Mouse (Mus musculus): ENCODE data around the gene Chd4.
"Not testable (repeated sequence)": the region's sequence is repeated elsewhere in the genome, so short reads cannot be mapped to it uniquely, and the experiment has no call there.

Chd4 gene

GRCm38 (mm10) chr6:125095391-125096278 lies at the start of gene Chd4:
Chd4 (plus strand) TSS chr6:125095981.
- DNase-seq (ENCODE audit: extremely low spot score) = peak; percentile 94

DNA sequence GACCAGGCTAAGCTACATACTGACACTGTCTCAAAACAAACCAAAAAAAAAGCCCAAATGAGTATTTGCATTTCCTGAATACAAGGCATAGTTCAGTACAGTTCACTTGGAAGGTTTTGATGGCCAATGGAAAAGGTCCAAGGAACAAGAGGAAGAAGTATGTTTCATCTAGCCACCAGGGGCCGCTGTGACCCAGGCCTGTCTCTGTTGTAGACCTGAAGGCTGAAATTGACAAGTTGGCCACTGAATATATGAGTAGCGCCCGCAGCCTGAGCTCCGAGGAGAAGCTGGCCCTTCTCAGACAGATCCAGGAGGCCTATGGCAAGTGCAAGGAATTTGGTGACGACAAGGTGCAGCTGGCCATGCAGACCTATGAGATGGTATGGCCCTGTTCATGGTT lies 49.1 kb upstream of the Chd4 start:
- DNase-seq (ENCODE audit: extremely low spot score) = peak; percentile 63

GRCm38 (mm10) chr6:125049678-125050077 lies 46.1 kb upstream of the Chd4 start, which contains the start of gene Acrbp:
Acrbp (plus strand) TSS chr6:125049689.
- peak; percentile 31 for DNase-seq (ENCODE audit: extremely low spot score)

DNA sequence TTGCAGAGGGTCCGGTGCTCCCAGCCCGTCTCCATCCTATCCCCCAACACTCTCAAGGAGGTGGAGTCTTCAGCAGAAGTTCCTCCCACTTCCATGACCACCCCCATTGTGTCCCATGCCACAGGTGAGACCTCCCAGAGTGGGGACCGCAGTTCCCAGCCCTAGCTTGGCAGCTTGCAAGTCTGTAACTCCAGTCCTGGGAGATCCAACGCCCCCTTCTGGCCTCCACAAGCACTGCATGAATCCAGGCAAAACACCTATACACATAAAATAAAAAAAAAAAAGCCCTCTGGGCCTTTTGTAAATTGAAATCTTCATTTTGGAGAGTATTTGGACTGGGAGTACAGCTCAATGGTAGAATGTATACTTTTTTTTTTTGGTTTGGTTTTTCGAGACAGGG lies 44.5 kb upstream of the Chd4 start:
- DNase-seq (ENCODE audit: extremely low spot score) = no peak

- no peak for DNase-seq (ENCODE audit: extremely low spot score)
Observed at GRCm38 (mm10) chr6:125061493-125061892, 34.3 kb upstream of the Chd4 start.

DNA sequence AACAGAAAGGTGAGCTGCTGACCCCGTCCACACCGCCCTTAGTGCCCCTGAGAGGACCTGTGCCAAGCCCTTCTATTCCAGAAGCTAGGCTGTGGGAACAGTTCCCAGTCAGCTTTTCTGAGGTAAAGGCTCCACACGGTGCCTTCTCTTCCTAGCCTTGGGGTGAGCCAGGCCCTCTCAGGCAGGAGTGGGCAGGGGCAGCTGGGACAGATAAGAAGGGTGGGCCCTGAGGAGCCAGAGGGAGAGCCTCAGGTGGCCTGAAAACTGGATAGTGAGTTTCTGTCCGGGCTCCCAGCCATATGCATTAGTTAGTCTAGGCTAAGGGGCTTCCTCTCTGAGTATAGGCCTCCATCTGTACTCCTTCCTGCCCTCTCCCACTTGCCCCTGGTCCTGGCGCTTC lies 33.3 kb upstream of the Chd4 start:
- DNase-seq (ENCODE audit: extremely low spot score) = no peak

GRCm38 (mm10) chr6:125063906-125064305 lies 31.9 kb upstream of the Chd4 start:
- no peak for DNase-seq (ENCODE audit: extremely low spot score)

DNA sequence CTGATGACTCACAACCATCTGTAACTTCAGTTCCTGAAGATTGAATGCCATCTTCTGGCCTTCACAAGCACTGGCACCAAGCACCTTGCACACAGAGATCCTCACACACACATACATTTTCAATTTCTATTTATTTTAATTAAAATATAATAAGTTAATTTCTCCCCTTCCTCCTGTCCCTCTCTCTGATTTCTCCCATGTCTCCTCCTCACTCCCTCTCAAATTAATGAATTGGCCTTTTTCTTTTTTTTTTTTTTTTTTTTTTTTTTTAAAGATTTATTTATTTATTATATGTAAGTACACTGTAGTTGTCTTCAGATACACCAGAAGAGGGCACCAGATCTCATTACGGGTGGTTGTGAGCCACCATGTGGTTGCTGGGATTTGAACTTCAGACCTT lies 30.6 kb upstream of the Chd4 start:
- not testable (repeated sequence) for DNase-seq (ENCODE audit: extremely low spot score)

- DNase-seq (ENCODE audit: extremely low spot score) = no peak
Observed at GRCm38 (mm10) chr6:125067571-125067995, 28.2 kb upstream of the Chd4 start, which contains the start of gene Lpar5. Lpar5 (plus strand) TSS chr6:125067920.

DNA sequence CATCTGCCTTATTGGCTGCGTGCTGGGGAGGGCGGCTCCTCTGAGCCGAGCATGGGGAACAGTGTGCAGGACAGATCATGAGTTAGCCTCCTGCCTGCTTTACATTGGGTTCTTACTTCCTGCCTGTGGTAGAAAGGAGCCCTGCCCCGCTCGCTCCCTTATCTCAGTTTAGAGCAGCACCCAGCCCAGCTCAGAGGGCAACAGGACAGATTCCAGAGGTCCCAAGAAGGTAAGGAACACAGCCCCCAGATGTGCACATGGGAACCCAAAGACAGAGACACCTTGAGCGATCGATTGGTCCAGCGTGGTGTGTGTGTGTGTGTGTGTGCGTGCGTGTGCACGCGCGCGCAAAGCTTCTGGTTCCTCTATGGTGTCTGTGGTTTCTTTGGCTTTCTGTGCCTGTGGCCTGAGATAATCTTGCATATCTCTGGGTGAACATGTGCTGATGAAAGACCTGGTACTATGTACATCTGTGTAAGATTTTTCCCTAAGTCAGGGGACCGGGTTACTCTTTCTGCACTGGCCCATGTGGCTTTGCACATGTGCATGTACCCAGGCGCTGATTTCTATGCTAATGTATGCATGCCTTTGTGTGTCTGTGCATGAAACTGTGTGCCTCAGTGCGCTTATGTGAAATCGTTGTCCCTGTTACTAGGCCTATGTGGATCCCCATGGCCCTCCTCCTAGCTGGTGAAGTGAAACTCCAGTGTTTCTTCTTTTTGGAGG lies 24.4 kb upstream of the Chd4 start:
- DNase-seq (ENCODE audit: extremely low spot score) = no peak

- no peak for DNase-seq (ENCODE audit: extremely low spot score)
Observed at GRCm38 (mm10) chr6:125071896-125072279, 23.9 kb upstream of the Chd4 start.

DNA sequence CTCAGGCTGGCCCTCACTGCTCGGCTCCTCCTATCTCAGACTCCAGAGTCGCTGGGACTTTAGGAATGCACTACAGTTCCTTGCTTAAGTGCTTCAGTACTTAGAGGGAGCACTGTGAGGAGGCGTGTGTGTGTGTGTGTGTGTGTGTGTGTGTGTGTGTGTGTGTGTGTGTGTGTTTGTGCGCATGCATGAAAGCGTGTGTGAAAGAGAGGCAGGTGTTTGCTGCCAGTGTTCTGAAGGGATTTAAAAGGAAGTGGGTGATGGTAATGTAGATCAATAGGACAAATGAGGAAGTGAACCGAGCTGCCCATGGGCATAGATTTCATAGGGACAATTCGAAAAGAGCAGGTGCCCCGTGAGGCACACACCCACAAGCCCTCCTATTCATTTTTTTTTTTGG lies 22.0 kb upstream of the Chd4 start:
- DNase-seq (ENCODE audit: extremely low spot score) = no peak

DNA sequence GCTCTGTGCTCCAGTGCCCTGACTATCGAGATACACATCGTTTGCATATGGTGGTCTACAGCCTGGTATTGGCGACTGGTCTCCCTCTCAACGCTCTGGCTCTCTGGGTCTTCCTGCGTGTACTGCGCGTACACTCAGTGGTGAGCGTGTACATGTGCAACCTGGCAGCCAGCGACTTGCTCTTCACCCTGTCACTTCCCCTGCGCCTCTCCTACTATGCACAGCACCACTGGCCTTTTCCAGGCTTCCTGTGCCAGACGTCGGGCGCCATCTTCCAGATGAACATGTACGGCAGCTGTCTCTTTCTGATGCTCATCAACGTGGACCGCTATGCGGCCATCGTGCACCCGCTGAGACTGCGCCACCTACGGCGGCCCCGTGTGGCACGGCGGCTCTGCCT lies 14.4 kb upstream of the Chd4 start:
- no peak for DNase-seq (ENCODE audit: extremely low spot score)

- DNase-seq (ENCODE audit: extremely low spot score) = peak; percentile 90
Observed at GRCm38 (mm10) chr6:125081797-125082560, 13.8 kb upstream of the Chd4 start.

GRCm38 (mm10) chr6:125082801-125083386 lies 12.9 kb upstream of the Chd4 start:
- DNase-seq (ENCODE audit: extremely low spot score) = no peak

GRCm38 (mm10) chr6:125084424-125084823 lies 11.4 kb upstream of the Chd4 start:
- DNase-seq (ENCODE audit: extremely low spot score) = peak; percentile 75

DNA sequence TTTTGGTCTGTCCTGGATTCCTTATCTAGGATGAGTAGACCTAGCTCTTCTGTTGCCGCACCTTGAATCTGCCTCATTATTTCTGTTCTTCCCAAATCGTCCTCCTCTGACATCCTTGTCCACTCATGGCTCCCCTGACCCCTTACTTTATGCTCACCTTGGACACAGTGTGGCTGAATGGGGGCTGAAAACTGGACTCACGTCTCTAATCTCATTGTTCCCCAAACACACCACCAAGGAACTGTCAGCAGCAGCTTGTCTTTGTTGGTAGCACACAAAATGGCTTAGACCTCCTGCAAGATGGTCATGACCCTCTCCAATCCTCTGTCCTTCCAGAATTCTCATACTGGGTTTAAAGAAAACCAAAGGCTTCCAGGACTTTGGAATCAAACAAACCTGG lies 7.8 kb upstream of the Chd4 start:
- DNase-seq (ENCODE audit: extremely low spot score) = no peak

DNA sequence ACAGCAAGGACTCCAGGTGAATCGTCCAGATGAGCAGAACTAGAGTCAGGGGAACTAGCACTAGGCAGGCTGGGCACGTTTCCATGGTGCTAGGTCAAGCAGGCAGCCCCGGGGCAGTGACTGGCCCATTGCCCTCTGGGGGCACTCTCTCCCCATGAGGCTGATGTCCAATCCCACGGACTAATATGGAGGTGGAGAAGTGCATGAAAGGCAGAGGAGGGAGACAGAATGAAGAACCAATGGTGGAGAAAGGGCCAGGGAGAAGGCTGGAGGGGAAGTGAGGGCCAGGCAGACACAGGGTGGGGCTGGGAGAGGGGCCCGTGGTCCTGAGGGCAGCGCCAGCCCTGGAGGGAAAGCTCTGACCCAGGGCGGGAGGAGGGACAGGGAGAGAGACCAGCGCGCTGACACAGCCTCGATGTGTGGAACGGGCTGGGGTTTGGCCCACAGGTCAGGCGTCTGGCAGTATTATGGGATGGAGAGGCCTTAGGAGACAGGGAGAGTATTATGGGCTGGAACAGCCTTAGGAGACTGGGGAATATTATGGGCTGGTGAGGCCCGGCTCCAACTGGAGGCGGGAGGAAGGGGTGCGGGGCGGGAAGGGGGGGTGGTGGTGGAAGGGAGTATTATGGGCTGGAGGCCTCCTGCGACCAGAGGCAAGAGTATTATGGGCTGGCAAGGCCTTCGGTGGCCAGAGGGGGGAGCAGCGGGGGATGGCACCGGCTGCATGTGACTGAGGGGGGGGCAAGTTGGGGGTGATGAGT lies 7.0 kb upstream of the Chd4 start:
- DNase-seq (ENCODE audit: extremely low spot score) = peak; percentile 89

DNA sequence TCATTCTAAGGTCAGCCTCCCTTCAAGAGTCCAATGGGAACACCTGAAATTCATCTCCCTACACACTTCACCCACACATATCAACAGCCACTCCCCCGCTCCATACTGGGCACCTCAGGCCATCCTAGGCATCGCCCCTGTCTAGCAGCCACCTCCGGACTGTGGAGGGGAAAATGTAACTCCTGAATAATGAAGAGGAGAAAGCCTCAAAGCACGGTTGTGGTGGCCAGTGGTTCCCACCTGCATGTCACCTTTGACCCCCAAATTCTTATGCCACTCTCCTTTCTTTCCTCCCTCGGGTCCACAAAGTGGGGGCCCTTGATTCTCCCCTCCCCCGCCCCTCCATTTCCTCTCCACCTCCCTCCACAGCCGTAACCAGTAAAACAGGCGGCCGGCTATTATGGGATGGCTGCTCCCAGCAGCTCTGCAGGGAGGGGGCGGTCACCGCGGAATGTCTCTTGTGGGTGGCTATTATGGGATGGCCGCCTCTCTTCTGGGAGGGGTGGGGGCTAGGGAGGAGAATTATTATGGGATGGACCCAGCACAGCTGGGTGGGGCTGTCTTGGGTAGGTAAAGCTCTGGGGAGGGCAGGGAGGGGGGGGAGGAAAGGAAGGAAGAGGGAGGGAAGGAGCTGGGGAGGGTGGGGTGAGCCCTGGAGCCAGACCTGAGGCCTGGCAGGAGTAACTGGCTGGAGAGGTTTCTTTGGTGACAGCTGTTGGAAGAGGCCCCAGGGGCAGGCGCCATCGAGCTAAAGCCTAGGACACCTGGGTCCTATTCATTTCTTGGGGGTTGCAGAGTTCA lies 6.1 kb upstream of the Chd4 start:
- DNase-seq (ENCODE audit: extremely low spot score) = peak; percentile 77

Measured in embryo, embryonic 9.5 days (tissue).